Mouse (Mus musculus) kidney, adult 2 months (tissue): ENCODE data around the gene Zfp799. TPM values are rescaled to one million over a fixed set of nuclear protein-coding genes. Genes with fewer than 3 reads are reported as not detected.
A peak's percentile ranks its signal among the peaks of the same experiment; 100 is the strongest.

Experiments used
- DNase-seq: peaks from one replicate; pipeline ENCODE4 v3.0.0; 2021
- H3K27ac ChIP-seq: fragments of 200-500 bp; 2 replicates; pipeline ENCODE4 v1.5.1; 2012; ENCODE audit warnings: low read depth, low read length, control low read depth, inconsistent platforms; ENCODE audit not compliant: insufficient read depth
- H3K27me3 ChIP-seq: fragments of 200-500 bp; replicated peaks from 2 replicates; pipeline ENCODE4 v1.6.1; 2012; ENCODE audit warnings: mild to moderate bottlenecking, moderate library complexity, low read length, inconsistent platforms; ENCODE audit not compliant: control insufficient read depth, insufficient read depth
- H3K36me3 ChIP-seq: fragments of 200-500 bp; 2 replicates; pipeline ENCODE4 v1.6.1; 2012; ENCODE audit warnings: mild to moderate bottlenecking, moderate library complexity, low read length, inconsistent platforms; ENCODE audit not compliant: control insufficient read depth, insufficient read depth
- H3K4me1 ChIP-seq: fragments of 200-500 bp; 2 replicates; pipeline ENCODE4 v1.6.1; 2011; ENCODE audit warnings: low read length; ENCODE audit not compliant: control insufficient read depth, insufficient read depth
- H3K4me3 ChIP-seq: fragments of 200-500 bp; 2 replicates; pipeline ENCODE4 v1.5.1; 2011; ENCODE audit warnings: mild to moderate bottlenecking, low read depth, low read length, control low read depth; ENCODE audit not compliant: insufficient read depth
- CTCF ChIP-seq: fragments of 200-500 bp; conservative IDR thresholded peaks from 2 replicates; pipeline ENCODE4 v1.5.1; 2011; ENCODE audit warnings: low read depth, mild to moderate bottlenecking, control low read depth, low read length, moderate library complexity, mixed read lengths; ENCODE audit not compliant: insufficient read depth, insufficient read length
- POLR2A ChIP-seq: fragments of 200-500 bp; IDR thresholded peaks from one replicate; pipeline ENCODE4 v1.6.1; 2011; ENCODE audit warnings: low read depth, low read length, control low read depth
- WGBS: fragments of 180-500 bp; shearing (Covaris S2); methylation state at CpG from one replicate; pipeline ENCODE4 v1.1.7; 2018; 5-methylcytosine and 5-hydroxymethylcytosine counted together
- polyA plus RNA-seq: library from polyadenylated mRNA; depleted of rRNA; stranded (reverse); fragments of >200 nt; gene quantifications from 2 replicates; pipeline ENCODE4 v1.2.3, GENCODE M21; 2012

Zfp799 gene
- polyA plus RNA-seq, 1 experiment: 3.6 TPM

- Histone ChIP-seq H3K36me3 (no peaks in the 10 kb centered on the region), H3K27me3 (no peaks in the 10 kb centered on the region), H3K27ac (no peak overlapping the region), H3K4me1 (no peaks in the 10 kb centered on the region), H3K4me3 (no peak overlapping the region)
- WGBS: 46% methylated on average over 7 of the region's 7 CpGs
- no peak for DNase-seq
- no peak for TF ChIP-seq POLR2A
- no peak for TF ChIP-seq CTCF
Observed at GRCm38 (mm10) chr17:32851581-32851980, 21.5 kb upstream of the Zfp799 start.

GRCm38 (mm10) chr17:32841388-32841787 lies 11.3 kb upstream of the Zfp799 start:
- Histone ChIP-seq H3K4me1 (no peaks in the 10 kb centered on the region), H3K27me3 (no peaks in the 10 kb centered on the region), H3K4me3 (no peak overlapping the region), H3K27ac (no peak overlapping the region), H3K36me3 (no peaks in the 10 kb centered on the region)
- 88% methylated on average over 2 of the region's 2 CpGs for WGBS
- no peak for DNase-seq
- TF ChIP-seq POLR2A: no peak
- no peak for TF ChIP-seq CTCF

- Histone ChIP-seq H3K27me3 (no peaks in the 10 kb centered on the region), H3K36me3 (no peaks in the 10 kb centered on the region), H3K4me3 (no peak overlapping the region), H3K27ac (no peak overlapping the region), H3K4me1 (no peaks in the 10 kb centered on the region)
- no peak for TF ChIP-seq CTCF
- no peak for TF ChIP-seq POLR2A
- peak; percentile 3 for DNase-seq
- 25% methylated on average over 15 of the region's 15 CpGs for WGBS
Observed at GRCm38 (mm10) chr17:32839083-32839802, 9.2 kb upstream of the Zfp799 start.

GRCm38 (mm10) chr17:32830418-32830782 lies 339 bp upstream of the Zfp799 start:
- 26% methylated on average over 3 of the region's 3 CpGs for WGBS
- DNase-seq: no peak
- H3K4me1 ChIP-seq: peaks cover 3% of the 10 kb centered on the region; the same call in 1 of the 2 replicates
- H3K4me3 ChIP-seq: peak overlapping the region; percentile 78; the same call in 1 of the 2 replicates
- no peak overlapping the region for H3K27ac ChIP-seq
- H3K36me3 ChIP-seq: no peaks in the 10 kb centered on the region; the same call in 1 of the 2 replicates
- H3K27me3 ChIP-seq: no peaks in the 10 kb centered on the region
- TF ChIP-seq POLR2A (no peak), CTCF (no peak)

- no peak for DNase-seq
- Histone ChIP-seq H3K4me3 (no peak overlapping the region), H3K4me1 (no peaks in the 10 kb centered on the region; the same call in 1 of the 2 replicates), H3K36me3 (peaks cover 13% of the 10 kb centered on the region), H3K27me3 (no peaks in the 10 kb centered on the region), H3K27ac (no peak overlapping the region)
- 93% methylated on average over 1 of the region's 1 CpGs for WGBS
- TF ChIP-seq CTCF: no peak
- no peak for TF ChIP-seq POLR2A
Observed at GRCm38 (mm10) chr17:32816074-32816784, 13.8 kb downstream of the Zfp799 start.

GRCm38 (mm10) chr17:32814136-32814535 lies 15.9 kb downstream of the Zfp799 start:
- H3K27ac ChIP-seq: no peak overlapping the region
- H3K27me3 ChIP-seq: no peaks in the 10 kb centered on the region
- H3K4me1 ChIP-seq: no peaks in the 10 kb centered on the region; the same call in 1 of the 2 replicates
- peaks cover 1% of the 10 kb centered on the region for H3K36me3 ChIP-seq
- no peak overlapping the region for H3K4me3 ChIP-seq
- TF ChIP-seq POLR2A (no peak), CTCF (no peak)
- DNase-seq: peak; percentile 74
- 30% methylated on average over 7 of the region's 7 CpGs for WGBS

- H3K4me1 ChIP-seq: no peaks in the 10 kb centered on the region; the same call in 1 of the 2 replicates
- no peak overlapping the region for H3K4me3 ChIP-seq
- DNase-seq: no peak
- H3K27ac ChIP-seq: no peak overlapping the region
- TF ChIP-seq CTCF (no peak), POLR2A (no peak)
- no peaks in the 10 kb centered on the region for H3K36me3 ChIP-seq
- H3K27me3 ChIP-seq: no peaks in the 10 kb centered on the region
- 49% methylated on average over 1 of the region's 1 CpGs for WGBS
Observed at GRCm38 (mm10) chr17:32810648-32811047, 19.4 kb downstream of the Zfp799 start.
